Mouse (Mus musculus) kidney, adult 2 months (tissue): ENCODE data around the gene Mapk1ip1.

ENCODE experiments used
- CTCF ChIP-seq: fragments of 200-500 bp; conservative IDR thresholded peaks from 2 replicates; pipeline ENCODE4 v1.5.1; 2011; ENCODE audit warnings: low read depth, mild to moderate bottlenecking, control low read depth, low read length, moderate library complexity, mixed read lengths; ENCODE audit not compliant: insufficient read depth, insufficient read length
- POLR2A ChIP-seq: fragments of 200-500 bp; IDR thresholded peaks from one replicate; pipeline ENCODE4 v1.6.1; 2011; ENCODE audit warnings: low read depth, low read length, control low read depth

DNA sequence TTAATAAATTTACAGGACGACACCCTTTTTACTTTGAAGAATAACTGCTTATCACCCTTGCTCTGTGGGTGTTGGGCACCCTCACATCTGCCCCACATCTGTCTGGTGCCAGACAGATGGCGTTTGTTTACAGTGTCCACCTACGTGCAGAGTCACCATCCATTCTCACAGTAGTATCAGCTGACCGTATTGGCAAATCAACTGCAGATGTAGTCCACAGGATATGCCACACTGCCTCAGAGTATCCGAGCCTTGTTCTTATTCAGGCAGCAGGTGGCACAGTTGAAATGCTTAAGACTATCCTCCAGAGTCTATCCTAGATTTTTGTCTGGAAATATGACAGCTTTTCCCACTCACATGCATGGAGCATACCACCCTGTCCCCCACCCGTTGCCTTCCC lies 21.2 kb upstream of the Mapk1ip1 start:
- TF ChIP-seq CTCF: no peak; the same call in 1 of the 2 replicates
- TF ChIP-seq POLR2A: no peak
